In the genomic region with DNA sequence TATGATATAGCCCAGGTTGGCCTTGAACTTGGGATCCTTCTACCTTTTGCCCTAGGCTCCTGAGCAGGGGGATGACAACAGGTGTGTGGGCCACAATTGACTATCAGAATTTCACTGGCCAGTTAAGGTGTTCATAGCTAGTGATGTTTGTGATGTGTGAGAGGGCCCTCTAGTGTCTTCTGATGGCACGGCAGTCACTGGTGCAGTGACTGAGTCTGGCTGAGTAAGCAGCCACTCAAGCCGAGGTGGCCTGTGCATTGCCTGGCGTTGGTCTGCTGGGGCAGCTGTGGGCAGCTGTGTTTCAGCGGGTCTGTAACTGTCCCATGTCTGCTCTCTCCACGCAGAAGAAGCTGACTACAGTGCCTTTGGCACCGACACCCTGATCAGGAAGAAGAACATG, we compare ENCODE assay signal across 8 mouse cellular contexts. TPM values are rescaled to one million over a fixed set of nuclear protein-coding genes. Genes with fewer than 3 reads are reported as not detected.
A peak's percentile ranks its signal among the peaks of the same experiment; 100 is the strongest.
DNase-seq lines count a peak whose midpoint lies in the region; ATAC-seq lines count a peak whose summit lies in the region.

No protein-coding gene starts in this region.

- no peak overlapping the region for H3K4me2 ChIP-seq in liver, embryonic 11.5 days

- H3K4me1 ChIP-seq in liver, embryonic 11.5 days (replicated peaks; ENCODE audit: control insufficient read depth, insufficient read depth, low read length), result 0 out of 2 replicates have a peak, but pooled peaks cover 12% of the 10 kb centered on the region

- H3K36me3 ChIP-seq in liver, embryonic 11.5 days (ENCODE audit: control insufficient read depth, insufficient read depth, low read length), result peaks cover 2% of the 10 kb centered on the region; the same call in 1 of the 2 replicates

- WGBS in liver, embryonic 11.5 days, result 41% methylated on average over 6 of the region's 6 CpGs

- no peaks in the 10 kb centered on the region for H3K9me3 ChIP-seq in liver, embryonic 11.5 days (ENCODE audit: control insufficient read depth, low read length)

- H3K27ac ChIP-seq in liver, embryonic 11.5 days (ENCODE audit: low read depth, low read length), result no peak overlapping the region

- H3K4me3 ChIP-seq in liver, embryonic 11.5 days (ENCODE audit: low read depth, low read length), result no peak overlapping the region

- DNase-seq in adrenal gland, adult (ENCODE audit: inconsistent age in 2 of 2, low spot score in 1 of 2), result peak; percentile 66 to 88
- DNase-seq in adrenal gland, postnatal 4 days (ENCODE audit: low spot score in 2 of 2), result no peak
- DNase-seq in 3134 (ENCODE audit: extremely low read depth, insufficient read length, low spot score), result peak; percentile 31
- peak; percentile 61 for DNase-seq in adrenal gland, postnatal 25 days
- peak; percentile 47 to 53 for DNase-seq in frontal cortex, postnatal 25 days (ENCODE audit: low spot score in 2 of 2)
- peak; percentile 88 for DNase-seq in kidney, adult 18-20 months
- DNase-seq in liver, embryonic 11.5 days (ENCODE audit: low spot score), result no peak
- DNase-seq in right cerebral cortex, adult 18-20 months, result peak; percentile 59

- H3K27me3 ChIP-seq in liver, embryonic 11.5 days (replicated peaks; ENCODE audit: control insufficient read depth, insufficient read depth, low read length), result no peaks in the 10 kb centered on the region

- peak; percentile 32; the same call in 1 of the 2 replicates for ATAC-seq in liver, embryonic 11.5 days (replicated peaks; ENCODE audit: low FRiP score)

- H3K9ac ChIP-seq in liver, embryonic 11.5 days (ENCODE audit: low read depth, low read length), result no peak overlapping the region

RNA-seq across cellular contexts. Expression of a gene that starts 17.2 kb away (rescaled TPM):
- total RNA-seq in adrenal gland, postnatal 4 days (2021), result 1 to 10 TPM; 2.7 to 9.6 TPM
- 1.6 and 2.3 TPM in 2 replicates for total RNA-seq in adrenal gland, postnatal 25 days (2021)
- 6.0 and 6.1 TPM in 2 replicates for polyA plus RNA-seq in liver, embryonic 11.5 days (2014; fragmentation: Nextera tagmentation; extraction: Ambion mirVana)

Comparison
In these comparisons a context has a peak if more than half of its experiments do, and no peak if none do; other contexts are left out.
1. DNase-seq: peak in adrenal gland, adult (2 of 2), 3134 (single experiment), adrenal gland, postnatal 25 days (single experiment), frontal cortex, postnatal 25 days (2 of 2), kidney, adult 18-20 months (single experiment) and right cerebral cortex, adult 18-20 months (single experiment); none in adrenal gland, postnatal 4 days (0 of 2) and liver, embryonic 11.5 days (single experiment).